Mouse (Mus musculus) forebrain, embryonic 14.5 days (tissue): ENCODE measurements at regions not wholly inside any gene's neighbourhood (a gene's known extent, or its start where the extent isn't known, plus 50 kb on each side); places are given as distances from the start of the nearest gene placed in this dataset. TPM values are rescaled to one million over a fixed set of nuclear protein-coding genes. Genes with fewer than 3 reads are reported as not detected.

Source experiments
- ATAC-seq: fragments of 200-750 bp; cut with Nextera tagmentation; 2 replicates; pipeline ENCODE4 v1.8.0; 2017; ENCODE audit warnings: mild to moderate bottlenecking, moderate library complexity
- DNase-seq: peaks from one replicate; pipeline ENCODE4 v3.0.0-alpha.2; 2015; ENCODE audit warnings: low spot score
- H3K27ac ChIP-seq: fragments of 300-500 bp; sonication (generic); 2 replicates; pipeline ENCODE4 v1.5.1; 2014; ENCODE audit warnings: low read depth, mild to moderate bottlenecking, control low read depth, low read length, moderate library complexity
- H3K27me3 ChIP-seq: fragments of 300-500 bp; sonication (generic); replicated peaks from 2 replicates; pipeline ENCODE4 v1.6.1; 2014; ENCODE audit warnings: low read length, control low read depth, mixed read lengths; ENCODE audit not compliant: control insufficient read depth, insufficient read depth
- H3K36me3 ChIP-seq: fragments of 300-500 bp; sonication (generic); 2 replicates; pipeline ENCODE4 v1.6.1; 2014; ENCODE audit warnings: low read length, control low read depth; ENCODE audit not compliant: control insufficient read depth, insufficient read depth
- H3K4me1 ChIP-seq: fragments of 300-500 bp; sonication (generic); 2 replicates; pipeline ENCODE4 v1.6.1; 2014; ENCODE audit warnings: antibody characterized with exemption, low read length, control low read depth; ENCODE audit not compliant: control insufficient read depth, insufficient read depth
- H3K4me2 ChIP-seq: fragments of 300-500 bp; sonication (generic); 2 replicates; pipeline ENCODE4 v1.6.1; 2014; ENCODE audit warnings: mild to moderate bottlenecking, control low read depth, low read length
- H3K4me3 ChIP-seq: fragments of 300-500 bp; sonication (generic); 2 replicates; pipeline ENCODE4 v1.5.1; 2014; ENCODE audit warnings: low read depth, low read length, control low read depth
- H3K9ac ChIP-seq: fragments of 300-500 bp; sonication (generic); 2 replicates; pipeline ENCODE4 v1.6.1; 2014; ENCODE audit warnings: mild to moderate bottlenecking, low read length, control low read depth, moderate library complexity
- H3K9me3 ChIP-seq: fragments of 300-500 bp; sonication (generic); replicated peaks from 2 replicates; pipeline ENCODE4 v1.6.1; 2016; ENCODE audit warnings: low read length, control low read depth, mixed read lengths; ENCODE audit not compliant: control insufficient read depth
- WGBS: fragments of 180-500 bp; shearing (Covaris S2); extraction: QIAGEN DNeasy Blood & Tissue Kit; methylation state at CpG from one replicate; pipeline ENCODE4 v1.1.7; 2014; 5-methylcytosine and 5-hydroxymethylcytosine counted together
- microRNA counts: library from miRNA; unstranded; fragments of <30 nt; microRNA quantifications from one replicate; lab custom pipeline; 2016
- microRNA-seq: library from miRNA; unstranded; fragments of <30 nt; microRNA quantifications from one replicate; pipeline ENCODE4, GENCODE M21; 2016

DNA sequence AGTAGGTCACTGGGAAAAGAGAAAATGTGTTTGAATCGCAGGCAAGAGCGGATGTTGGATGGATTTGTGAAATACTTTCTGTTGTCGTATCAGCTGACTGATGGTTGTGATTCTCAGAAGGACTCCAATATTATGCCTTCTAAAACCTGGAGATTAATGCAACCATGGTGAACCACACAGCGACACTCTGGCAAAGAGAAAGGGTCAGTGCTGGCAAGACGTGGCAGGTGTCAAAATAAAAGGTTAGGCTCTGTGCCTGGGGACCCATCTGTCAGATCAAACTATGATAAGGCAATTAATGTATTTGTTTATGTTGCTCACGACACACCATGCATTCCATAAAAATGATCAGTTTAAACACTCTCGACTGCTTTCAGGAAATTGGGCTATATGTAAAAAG lies 50.0 kb upstream of the Dpyd start:
- no peak overlapping the region for H3K27ac ChIP-seq
- 48% methylated on average over 7 of the region's 7 CpGs for WGBS
- peak; percentile 33; the same call in 1 of the 2 replicates for ATAC-seq
- peak; percentile 37 for DNase-seq
- H3K36me3 ChIP-seq: peaks cover 3% of the 10 kb centered on the region; the same call in 1 of the 2 replicates
- H3K9me3 ChIP-seq: no peaks in the 10 kb centered on the region
- H3K9ac ChIP-seq: no peak overlapping the region
- no peaks in the 10 kb centered on the region for H3K27me3 ChIP-seq
- no peak overlapping the region for H3K4me2 ChIP-seq
- H3K4me3 ChIP-seq: no peak overlapping the region
- H3K4me1 ChIP-seq: 0 out of 2 replicates have a peak, but pooled peaks cover 5% of the 10 kb centered on the region

MicroRNAs in the stretch of these regions (microRNA counts, 519-probe panel; counts per million panel counts)
- microRNA mmu-miR-137 (lab: Ali Mortazavi, UCI): 5,478 counts per million, percentile 85 among the panel's probes with 10 or more counts

Small RNA genes lying in the stretch of these regions (microRNA-seq; reads per million reads assigned to microRNA genes)
- gene Gm24155: not detected
- gene Mir137: 7,652 reads per million, percentile 95 among the genes with 10 or more reads in this experiment
